Comparison of ENCODE assay signal across 8 mouse cellular contexts in the genomic region with DNA sequence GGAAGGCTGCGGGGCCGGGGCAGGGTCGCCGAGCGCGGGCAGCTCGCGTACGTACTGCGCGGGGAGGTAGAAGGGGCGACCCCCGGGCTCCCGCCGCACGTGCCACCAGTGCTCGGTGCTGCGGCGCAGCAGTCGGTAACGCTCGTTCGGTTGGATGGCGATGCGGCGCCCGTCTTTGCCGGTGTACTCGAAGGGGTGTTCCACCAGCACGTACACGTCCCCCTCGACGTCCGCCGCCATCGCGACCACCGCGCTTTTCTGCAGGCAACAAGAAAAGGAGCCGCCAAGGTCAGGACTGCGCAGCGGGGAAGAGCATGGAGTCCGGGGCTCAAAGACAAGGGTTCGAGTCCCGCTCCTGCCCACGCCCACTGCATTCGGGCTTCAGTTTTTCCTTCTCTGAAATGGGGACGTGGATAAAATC. TPM values are rescaled to one million over a fixed set of nuclear protein-coding genes. Genes with fewer than 3 reads are reported as not detected.
A peak's percentile ranks its signal among the peaks of the same experiment; 100 is the strongest.
DNase-seq lines count a peak whose midpoint lies in the region; ATAC-seq and TF ChIP-seq lines count a peak whose summit lies in the region.

No protein-coding gene starts in this region.

- ATAC-seq in intestine, embryonic 16.5 days, result 0 out of 2 replicates have a peak, but pooled peaks have one; percentile 1
- peak; percentile 26; the same call in 1 of the 2 replicates for ATAC-seq in neural tube, embryonic 14.5 days (ENCODE audit: low read depth)

- H3K4me2 ChIP-seq in intestine, embryonic 16.5 days (ENCODE audit: low read depth, low read length), result peak overlapping the region; percentile 97
- peak overlapping the region; percentile 69 for H3K4me2 ChIP-seq in neural tube, embryonic 14.5 days (ENCODE audit: low read depth, low read length)

- H3K27me3 ChIP-seq in cerebellum, adult 2 months (ENCODE audit: control insufficient read depth, insufficient read depth, low read length), result no peaks in the 10 kb centered on the region
- H3K27me3 ChIP-seq in intestine, embryonic 16.5 days (replicated peaks; ENCODE audit: control insufficient read depth, insufficient read depth, low read length), result peaks cover 10% of the 10 kb centered on the region
- H3K27me3 ChIP-seq in neural tube, embryonic 14.5 days (ENCODE audit: control insufficient read depth, insufficient read depth, low read length), result peaks cover 49% of the 10 kb centered on the region

- H3K9me3 ChIP-seq in intestine, embryonic 16.5 days (ENCODE audit: control insufficient read depth, low read length), result no peaks in the 10 kb centered on the region
- H3K9me3 ChIP-seq in neural tube, embryonic 14.5 days (ENCODE audit: control insufficient read depth, low read length), result no peaks in the 10 kb centered on the region

- H3K4me1 ChIP-seq in cerebellum, adult 2 months (ENCODE audit: control insufficient read depth, insufficient read depth, low read length), result no peaks in the 10 kb centered on the region; the same call in 1 of the 2 replicates
- peaks cover 57% of the 10 kb centered on the region for H3K4me1 ChIP-seq in intestine, embryonic 16.5 days (ENCODE audit: control insufficient read depth, insufficient read depth, low read length)
- H3K4me1 ChIP-seq in neural tube, embryonic 14.5 days (ENCODE audit: control insufficient read depth, insufficient read depth, low read length), result peaks cover 12% of the 10 kb centered on the region

- H3K9ac ChIP-seq in intestine, embryonic 16.5 days (ENCODE audit: low read depth, low read length), result peak overlapping the region; percentile 77
- H3K9ac ChIP-seq in neural tube, embryonic 14.5 days (replicated peaks; ENCODE audit: low read depth, low read length), result peak overlapping the region; percentile 48; the same call in 1 of the 2 replicates

- no peak overlapping the region for H3K27ac ChIP-seq in cerebellum, adult 2 months (ENCODE audit: insufficient read depth, low read length)
- H3K27ac ChIP-seq in intestine, embryonic 16.5 days (ENCODE audit: low read length), result peak overlapping the region; percentile 19; the same call in 1 of the 2 replicates
- H3K27ac ChIP-seq in neural tube, embryonic 14.5 days (ENCODE audit: low read depth, low read length), result no peak overlapping the region

- H3K36me3 ChIP-seq in intestine, embryonic 16.5 days (ENCODE audit: control insufficient read depth, insufficient read depth, low read length), result no peaks in the 10 kb centered on the region
- no peaks in the 10 kb centered on the region for H3K36me3 ChIP-seq in neural tube, embryonic 14.5 days (ENCODE audit: control insufficient read depth, insufficient read depth, low read length)

- WGBS in cerebellum, adult 2 months, result 3% methylated on average over 48 of the region's 48 CpGs
- 2% methylated on average over 48 of the region's 48 CpGs for WGBS in intestine, embryonic 16.5 days
- WGBS in neural tube, embryonic 14.5 days, result 4% methylated on average over 48 of the region's 48 CpGs

- peak overlapping the region; percentile 43 for H3K4me3 ChIP-seq in cerebellum, adult 2 months (replicated peaks; ENCODE audit: insufficient read depth, low read depth, low read length)
- H3K4me3 ChIP-seq in intestine, embryonic 16.5 days (ENCODE audit: low read length), result peak overlapping the region; percentile 62
- H3K4me3 ChIP-seq in neural tube, embryonic 14.5 days (ENCODE audit: low read depth, low read length), result peak overlapping the region; percentile 34

- no peak for TF ChIP-seq POLR2A in cerebellum, adult 2 months (IDR thresholded peaks at IDR 0.05; ENCODE audit: borderline replicate concordance, insufficient read depth, low read length)

- TF ChIP-seq CTCF in cerebellum, adult 2 months (IDR thresholded peaks at IDR 0.05; ENCODE audit: borderline replicate concordance, insufficient read depth, low read depth, low read length), result no peak

- DNase-seq in cerebellum, adult 2 months, result no peak
- no peak for DNase-seq in cerebellum, postnatal 4 days (ENCODE audit: low spot score in 2 of 2)
- DNase-seq in right cerebral cortex, postnatal 4 days, result peak; percentile 27
- no peak for DNase-seq in right cerebral cortex, adult 18-20 months
- no peak for DNase-seq in layer of hippocampus, adult 9-10 months (ENCODE audit: low spot score)
- no peak for DNase-seq in gastrocnemius, postnatal 25 days

RNA-seq across cellular contexts. Expression of gene Arhgap27, which starts 2.8 kb away (rescaled TPM):
- polyA plus RNA-seq in cerebellum, adult 2 months (2012; rRNA removed), result 20.7 and 21.1 TPM in 2 replicates
- polyA plus RNA-seq in intestine, embryonic 16.5 days (2015; fragmentation: Nextera tagmentation; extraction: Ambion mirVana), result 40.2 and 42.3 TPM in 2 replicates
- 3.9 and 4.1 TPM in 2 replicates for polyA plus RNA-seq in neural tube, embryonic 14.5 days (2014; fragmentation: Nextera tagmentation; extraction: Ambion mirVana)
- total RNA-seq in gastrocnemius, postnatal 25 days (2021), result 1 to 10 TPM; 3.0 to 4.6 TPM

RNA-seq across cellular contexts. Expression of gene Plekhm1, which starts 51.8 kb away (rescaled TPM):
- polyA plus RNA-seq in cerebellum, adult 2 months (2012; rRNA removed), result 18.5 and 19.1 TPM in 2 replicates
- 6.1 and 7.0 TPM in 2 replicates for polyA plus RNA-seq in intestine, embryonic 16.5 days (2015; fragmentation: Nextera tagmentation; extraction: Ambion mirVana)
- 9.5 and 11.1 TPM in 2 replicates for polyA plus RNA-seq in neural tube, embryonic 14.5 days (2014; fragmentation: Nextera tagmentation; extraction: Ambion mirVana)
- total RNA-seq in gastrocnemius, postnatal 25 days (2021), result 1 to 10 TPM; 9.3 to 9.4 TPM
